Mouse (Mus musculus): ENCODE data around the gene Ckmt2.

DNA sequence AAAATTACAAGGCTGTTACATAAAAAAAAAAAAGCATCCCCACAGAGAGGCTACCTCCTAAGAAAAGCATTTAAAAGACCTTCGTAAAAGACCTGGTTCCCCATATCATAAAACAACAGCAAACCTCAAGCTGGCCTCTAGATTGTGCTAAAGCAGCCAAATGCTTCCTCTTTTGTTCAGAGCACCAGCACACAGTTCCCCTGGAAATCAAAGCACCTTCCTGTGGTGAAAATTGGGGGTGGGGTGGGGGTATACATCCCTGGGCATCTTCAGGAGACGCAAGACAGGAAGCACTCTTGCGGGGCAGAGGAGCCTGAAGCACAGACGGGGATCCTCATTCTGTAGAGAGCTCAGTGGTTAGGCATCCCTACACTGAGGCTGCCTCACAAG, 38.5 kb upstream of the Ckmt2 start:
- TF ChIP-seq CTCF (IDR thresholded peaks at IDR 0.05; ENCODE audit: insufficient read depth, low read depth, low read length) (no peak), POLR2A (IDR thresholded peaks at IDR 0.05; ENCODE audit: insufficient read depth, low read depth, low read length) (no peak)

Data from olfactory bulb, adult 2 months (tissue).